Mouse (Mus musculus) stomach, postnatal 0 days (tissue): ENCODE measurements around the gene Psmc3. TPM values are rescaled to one million over a fixed set of nuclear protein-coding genes. Genes with fewer than 3 reads are reported as not detected.

Source experiments
- ATAC-seq: fragments of 200-750 bp; cut with Nextera tagmentation; 2 replicates; pipeline ENCODE4 v1.8.0; 2017; ENCODE audit not compliant: low FRiP score, low TSS enrichment
- DNase-seq: peaks from one replicate; pipeline ENCODE4 v3.0.0-alpha.2; 2016; ENCODE audit warnings: low spot score
- H3K27ac ChIP-seq: fragments of 300-500 bp; sonication (generic); replicated peaks from 2 replicates; pipeline ENCODE4 v1.5.1; 2014; ENCODE audit warnings: mild to moderate bottlenecking, control low read depth
- H3K27me3 ChIP-seq: fragments of 300-500 bp; sonication (generic); 2 replicates; pipeline ENCODE4 v1.6.1; 2014; ENCODE audit warnings: low read length; ENCODE audit not compliant: control insufficient read depth, insufficient read depth
- H3K36me3 ChIP-seq: fragments of 300-500 bp; sonication (generic); 2 replicates; pipeline ENCODE4 v1.6.1; 2014; ENCODE audit warnings: low read length, mixed read lengths; ENCODE audit not compliant: control insufficient read depth, insufficient read depth
- H3K4me1 ChIP-seq: fragments of 300-500 bp; sonication (generic); replicated peaks from 2 replicates; pipeline ENCODE4 v1.6.1; 2014; ENCODE audit warnings: antibody characterized with exemption; ENCODE audit not compliant: control insufficient read depth, insufficient read depth
- H3K4me2 ChIP-seq: fragments of 300-500 bp; sonication (generic); replicated peaks from 2 replicates; pipeline ENCODE4 v1.6.1; 2014; ENCODE audit warnings: low read depth, mild to moderate bottlenecking, control low read depth, moderate library complexity
- H3K4me3 ChIP-seq: fragments of 300-500 bp; sonication (generic); 2 replicates; pipeline ENCODE4 v1.5.1; 2014; ENCODE audit warnings: low read depth, low read length, control low read depth
- H3K9ac ChIP-seq: fragments of 300-500 bp; sonication (generic); 2 replicates; pipeline ENCODE4 v1.6.1; 2014; ENCODE audit warnings: mild to moderate bottlenecking, low read length, control low read depth, mixed read lengths
- H3K9me3 ChIP-seq: fragments of 300-500 bp; sonication (generic); 2 replicates; pipeline ENCODE4 v1.6.1; 2016; ENCODE audit warnings: low read length; ENCODE audit not compliant: control insufficient read depth
- CTCF ChIP-seq: IDR thresholded peaks from 2 replicates; pipeline ENCODE4 v1.5.1; 2016; ENCODE audit warnings: antibody characterized with exemption, low read depth, mild to moderate bottlenecking, moderate library complexity
- EP300 ChIP-seq: optimal IDR thresholded peaks from 2 replicates; pipeline ENCODE3; 2016; ENCODE audit warnings: antibody characterized with exemption
- WGBS: fragments of 180-500 bp; shearing (Covaris S2); extraction: QIAGEN DNeasy Blood & Tissue Kit; methylation state at CpG from one replicate; pipeline ENCODE4 v1.1.7; 2014; 5-methylcytosine and 5-hydroxymethylcytosine counted together
- polyA plus RNA-seq: library from polyadenylated mRNA; unstranded; fragments of >200 nt; fragmentation: Nextera tagmentation; extraction: Ambion mirVana; gene quantifications from 2 replicates; pipeline ENCODE4 v1.2.1, GENCODE M21; 2015

The Psmc3 gene
- polyA plus RNA-seq, 1 experiment from 2014 or later: 203 TPM

- no peak overlapping the region for H3K4me3 ChIP-seq
- DNase-seq: no peak
- H3K9ac ChIP-seq: no peak overlapping the region
- H3K4me1 ChIP-seq: no peaks in the 10 kb centered on the region
- TF ChIP-seq EP300 (no peak), CTCF (no peak)
- H3K27me3 ChIP-seq: no peaks in the 10 kb centered on the region
- H3K4me2 ChIP-seq: no peak overlapping the region
- no peaks in the 10 kb centered on the region for H3K36me3 ChIP-seq
- no peak for ATAC-seq
- H3K9me3 ChIP-seq: no peaks in the 10 kb centered on the region
- 76% methylated on average over 9 of the region's 9 CpGs for WGBS
- H3K27ac ChIP-seq: no peak overlapping the region
Observed at GRCm38 (mm10) chr2:91086392-91087237, 32.8 kb downstream of the Psmc3 start.

- H3K27ac ChIP-seq: no peak overlapping the region
- no peak overlapping the region for H3K4me3 ChIP-seq
- DNase-seq (no peak), ATAC-seq (no peak)
- H3K9me3 ChIP-seq: no peaks in the 10 kb centered on the region
- H3K4me2 ChIP-seq: no peak overlapping the region
- H3K4me1 ChIP-seq: no peaks in the 10 kb centered on the region
- H3K27me3 ChIP-seq: no peaks in the 10 kb centered on the region
- WGBS: 80% methylated on average over 9 of the region's 9 CpGs
- H3K36me3 ChIP-seq: no peaks in the 10 kb centered on the region
- no peak overlapping the region for H3K9ac ChIP-seq
- TF ChIP-seq EP300 (no peak), CTCF (no peak)
Observed at GRCm38 (mm10) chr2:91087453-91087852, 33.6 kb downstream of the Psmc3 start.

- Histone ChIP-seq H3K27me3 (no peaks in the 10 kb centered on the region), H3K36me3 (no peaks in the 10 kb centered on the region), H3K4me3 (no peak overlapping the region), H3K9ac (no peak overlapping the region), H3K9me3 (no peaks in the 10 kb centered on the region), H3K4me2 (no peak overlapping the region), H3K4me1 (no peaks in the 10 kb centered on the region), H3K27ac (no peak overlapping the region)
- DNase-seq: no peak
- WGBS: 76% methylated on average over 9 of the region's 9 CpGs
- no peak for TF ChIP-seq EP300
- TF ChIP-seq CTCF: no peak
- ATAC-seq: no peak
Observed at GRCm38 (mm10) chr2:91088987-91089386, 35.2 kb downstream of the Psmc3 start.

GRCm38 (mm10) chr2:91090208-91090607, 36.4 kb downstream of the Psmc3 start:
- no peak overlapping the region for H3K4me2 ChIP-seq
- ATAC-seq (no peak), DNase-seq (no peak)
- no peak overlapping the region for H3K27ac ChIP-seq
- no peak overlapping the region for H3K9ac ChIP-seq
- no peaks in the 10 kb centered on the region for H3K4me1 ChIP-seq
- H3K4me3 ChIP-seq: no peak overlapping the region
- no peaks in the 10 kb centered on the region for H3K9me3 ChIP-seq
- TF ChIP-seq EP300 (no peak), CTCF (no peak)
- H3K36me3 ChIP-seq: no peaks in the 10 kb centered on the region
- WGBS: 59% methylated on average over 6 of the region's 6 CpGs
- H3K27me3 ChIP-seq: no peaks in the 10 kb centered on the region

GRCm38 (mm10) chr2:91090827-91091226, 37.0 kb downstream of the Psmc3 start:
- Histone ChIP-seq H3K9ac (no peak overlapping the region), H3K4me3 (no peak overlapping the region), H3K27ac (no peak overlapping the region), H3K36me3 (no peaks in the 10 kb centered on the region), H3K4me1 (no peaks in the 10 kb centered on the region), H3K27me3 (no peaks in the 10 kb centered on the region), H3K9me3 (no peaks in the 10 kb centered on the region), H3K4me2 (no peak overlapping the region)
- no peak for TF ChIP-seq CTCF
- no peak for TF ChIP-seq EP300
- ATAC-seq: no peak
- 61% methylated on average over 6 of the region's 6 CpGs for WGBS
- DNase-seq: no peak

GRCm38 (mm10) chr2:91096524-91096923, 42.7 kb downstream of the Psmc3 start:
- DNase-seq: no peak
- H3K4me1 ChIP-seq: no peaks in the 10 kb centered on the region
- 70% methylated on average over 14 of the region's 14 CpGs for WGBS
- H3K27me3 ChIP-seq: no peaks in the 10 kb centered on the region
- no peak overlapping the region for H3K9ac ChIP-seq
- no peak for TF ChIP-seq EP300
- TF ChIP-seq CTCF: no peak
- H3K4me3 ChIP-seq: no peak overlapping the region
- no peak overlapping the region for H3K27ac ChIP-seq
- H3K9me3 ChIP-seq: no peaks in the 10 kb centered on the region
- ATAC-seq: no peak; the same call in 1 of the 2 replicates
- H3K36me3 ChIP-seq: no peaks in the 10 kb centered on the region
- H3K4me2 ChIP-seq: no peak overlapping the region
